Mouse (Mus musculus) liver, embryonic 11.5 days (tissue): Measurements from ENCODE around the gene Gm49368. TPM values are rescaled to one million over a fixed set of nuclear protein-coding genes. Genes with fewer than 3 reads are reported as not detected.

Experiments used
- ATAC-seq: fragments of 200-750 bp; cut with Nextera tagmentation; replicated peaks from 2 replicates; pipeline ENCODE4 v1.8.0; 2017; ENCODE audit warnings: moderate number of reproducible peaks, mild to moderate bottlenecking, moderate TSS enrichment, moderate library complexity; ENCODE audit not compliant: low FRiP score
- DNase-seq: peaks from one replicate; pipeline ENCODE4 v3.0.0-alpha.2; 2017; ENCODE audit warnings: low spot score
- H3K27ac ChIP-seq: fragments of 300-500 bp; sonication (generic); 2 replicates; pipeline ENCODE4 v1.5.1; 2014; ENCODE audit warnings: mild to moderate bottlenecking, low read depth, low read length, control low read depth
- H3K27me3 ChIP-seq: fragments of 300-500 bp; sonication (generic); replicated peaks from 2 replicates; pipeline ENCODE4 v1.6.1; 2014; ENCODE audit warnings: low read length, mixed read lengths; ENCODE audit not compliant: control insufficient read depth, insufficient read depth
- H3K36me3 ChIP-seq: fragments of 300-500 bp; sonication (generic); 2 replicates; pipeline ENCODE4 v1.6.1; 2014; ENCODE audit warnings: mild to moderate bottlenecking, low read length, moderate library complexity, mixed read lengths; ENCODE audit not compliant: control insufficient read depth, insufficient read depth
- H3K4me1 ChIP-seq: fragments of 300-500 bp; sonication (generic); replicated peaks from 2 replicates; pipeline ENCODE4 v1.6.1; 2014; ENCODE audit warnings: low read length, mixed read lengths; ENCODE audit not compliant: control insufficient read depth, insufficient read depth
- H3K4me2 ChIP-seq: fragments of 300-500 bp; sonication (generic); 2 replicates; pipeline ENCODE4 v1.6.1; 2014; ENCODE audit warnings: mild to moderate bottlenecking, control low read depth, moderate library complexity
- H3K4me3 ChIP-seq: fragments of 300-500 bp; sonication (generic); 2 replicates; pipeline ENCODE4 v1.5.1; 2014; ENCODE audit warnings: low read depth, low read length, control low read depth
- H3K9ac ChIP-seq: fragments of 300-500 bp; sonication (generic); 2 replicates; pipeline ENCODE4 v1.6.1; 2014; ENCODE audit warnings: low read depth, low read length, control low read depth
- H3K9me3 ChIP-seq: fragments of 300-500 bp; sonication (generic); 2 replicates; pipeline ENCODE4 v1.6.1; 2016; ENCODE audit warnings: low read length, inconsistent platforms, mixed read lengths; ENCODE audit not compliant: control insufficient read depth
- WGBS: fragments of 180-500 bp; shearing (Covaris S2); extraction: QIAGEN DNeasy Blood & Tissue Kit; methylation state at CpG from one replicate; pipeline ENCODE4 v1.1.7; 2014; 5-methylcytosine and 5-hydroxymethylcytosine counted together
- polyA plus RNA-seq: library from polyadenylated mRNA; unstranded; fragments of >200 nt; fragmentation: Nextera tagmentation; extraction: Ambion mirVana; gene quantifications from 2 replicates; pipeline ENCODE4 v1.2.1, GENCODE M21; 2014

Gene Gm49368
- polyA plus RNA-seq, 1 experiment from 2014 or later: not detected

- H3K4me3 ChIP-seq: no peak overlapping the region
- DNase-seq (peak; percentile 10), ATAC-seq (no peak)
- H3K27me3 ChIP-seq: no peaks in the 10 kb centered on the region
- no peak overlapping the region for H3K27ac ChIP-seq
- H3K4me1 ChIP-seq: no peaks in the 10 kb centered on the region
- H3K36me3 ChIP-seq: no peaks in the 10 kb centered on the region
- no peak overlapping the region for H3K9ac ChIP-seq
- H3K4me2 ChIP-seq: no peak overlapping the region
- no peaks in the 10 kb centered on the region for H3K9me3 ChIP-seq
- WGBS: 70% methylated on average over 4 of the region's 4 CpGs
Observed at GRCm38 (mm10) chr7:128105246-128105645, 42.8 kb downstream of the Gm49368 start.

- H3K4me1 ChIP-seq: no peaks in the 10 kb centered on the region
- no peak overlapping the region for H3K4me3 ChIP-seq
- no peak for ATAC-seq
- H3K9ac ChIP-seq: no peak overlapping the region
- H3K27me3 ChIP-seq: no peaks in the 10 kb centered on the region
- 80% methylated on average over 7 of the region's 7 CpGs for WGBS
- H3K9me3 ChIP-seq: no peaks in the 10 kb centered on the region
- H3K36me3 ChIP-seq: no peaks in the 10 kb centered on the region
- H3K4me2 ChIP-seq: no peak overlapping the region
- no peak overlapping the region for H3K27ac ChIP-seq
- DNase-seq: peak; percentile 24
Observed at GRCm38 (mm10) chr7:128107462-128107861, 45.0 kb downstream of the Gm49368 start.

- ATAC-seq (no peak), DNase-seq (peak; percentile 14)
- WGBS: 49% methylated on average over 2 of the region's 2 CpGs
- no peaks in the 10 kb centered on the region for H3K27me3 ChIP-seq
- no peak overlapping the region for H3K4me3 ChIP-seq
- no peak overlapping the region for H3K4me2 ChIP-seq
- no peak overlapping the region for H3K27ac ChIP-seq
- no peak overlapping the region for H3K9ac ChIP-seq
- no peaks in the 10 kb centered on the region for H3K4me1 ChIP-seq
- H3K36me3 ChIP-seq: no peaks in the 10 kb centered on the region
- H3K9me3 ChIP-seq: no peaks in the 10 kb centered on the region
Observed at GRCm38 (mm10) chr7:128110314-128110713, 47.8 kb downstream of the Gm49368 start.

GRCm38 (mm10) chr7:128112131-128112530 is 49.6 kb downstream of the Gm49368 start:
- no peaks in the 10 kb centered on the region for H3K36me3 ChIP-seq
- 89% methylated on average over 11 of the region's 11 CpGs for WGBS
- H3K4me3 ChIP-seq: no peak overlapping the region
- no peak for ATAC-seq
- H3K9me3 ChIP-seq: no peaks in the 10 kb centered on the region
- H3K9ac ChIP-seq: no peak overlapping the region
- no peaks in the 10 kb centered on the region for H3K4me1 ChIP-seq
- no peak overlapping the region for H3K4me2 ChIP-seq
- no peaks in the 10 kb centered on the region for H3K27me3 ChIP-seq
- no peak overlapping the region for H3K27ac ChIP-seq
- peak; percentile 20 for DNase-seq

- H3K9me3 ChIP-seq: no peaks in the 10 kb centered on the region
- no peak overlapping the region for H3K27ac ChIP-seq
- no peak overlapping the region for H3K4me3 ChIP-seq
- H3K27me3 ChIP-seq: no peaks in the 10 kb centered on the region
- H3K9ac ChIP-seq: no peak overlapping the region
- 90% methylated on average over 11 of the region's 11 CpGs for WGBS
- no peak for ATAC-seq
- no peaks in the 10 kb centered on the region for H3K4me1 ChIP-seq
- no peak overlapping the region for H3K4me2 ChIP-seq
- no peaks in the 10 kb centered on the region for H3K36me3 ChIP-seq
- peak; percentile 15 for DNase-seq
Observed at GRCm38 (mm10) chr7:128114371-128115105, 52.1 kb downstream of the Gm49368 start.

- no peak overlapping the region for H3K4me2 ChIP-seq
- 65% methylated on average over 5 of the region's 5 CpGs for WGBS
- H3K9me3 ChIP-seq: no peaks in the 10 kb centered on the region
- DNase-seq: peak; percentile 25
- no peak for ATAC-seq
- H3K4me3 ChIP-seq: no peak overlapping the region
- H3K4me1 ChIP-seq: no peaks in the 10 kb centered on the region
- no peak overlapping the region for H3K9ac ChIP-seq
- no peaks in the 10 kb centered on the region for H3K36me3 ChIP-seq
- no peak overlapping the region for H3K27ac ChIP-seq
- H3K27me3 ChIP-seq: no peaks in the 10 kb centered on the region
Observed at GRCm38 (mm10) chr7:128115211-128115958, 52.9 kb downstream of the Gm49368 start.

- no peak overlapping the region for H3K4me3 ChIP-seq
- DNase-seq (peak; percentile 6), ATAC-seq (no peak)
- H3K36me3 ChIP-seq: no peaks in the 10 kb centered on the region
- no peak overlapping the region for H3K4me2 ChIP-seq
- H3K27ac ChIP-seq: no peak overlapping the region
- H3K9ac ChIP-seq: no peak overlapping the region
- 87% methylated on average over 5 of the region's 5 CpGs for whole genome bisulfite sequencing
- no peaks in the 10 kb centered on the region for H3K4me1 ChIP-seq
- no peaks in the 10 kb centered on the region for H3K9me3 ChIP-seq
- no peaks in the 10 kb centered on the region for H3K27me3 ChIP-seq
Observed at GRCm38 (mm10) chr7:128116396-128116795, 53.9 kb downstream of the Gm49368 start.

- Histone ChIP-seq H3K9ac (no peak overlapping the region), H3K27me3 (no peaks in the 10 kb centered on the region), H3K36me3 (no peaks in the 10 kb centered on the region), H3K9me3 (no peaks in the 10 kb centered on the region), H3K4me3 (no peak overlapping the region), H3K27ac (no peak overlapping the region), H3K4me1 (no peaks in the 10 kb centered on the region), H3K4me2 (no peak overlapping the region)
- ATAC-seq (no peak), DNase-seq (peak; percentile 20)
- 81% methylated on average over 6 of the region's 6 CpGs for WGBS
Observed at GRCm38 (mm10) chr7:128119726-128120490, 57.4 kb downstream of the Gm49368 start.
